Comparison of ENCODE assay signal across 12 mouse cellular contexts in genomic region chr2:154209112-154209511, GRCm38 (mm10). TPM values are rescaled to one million over a fixed set of nuclear protein-coding genes. Genes with fewer than 3 reads are reported as not detected.
DNase-seq lines count a peak whose midpoint lies in the region; TF ChIP-seq lines count a peak whose summit lies in the region.
"Had no signal": no experiment of that assay in that cellular context is flagged by ENCODE, and none has a peak within 500 bp of the region (broad histone marks: within the 10 kb centered on the region; RNA-seq: fewer than 3 reads in every experiment).

No protein-coding gene starts in this region.

- TF ChIP-seq POLR2A in kidney, adult 2 months (IDR thresholded peaks at IDR 0.05; ENCODE audit: low read depth, low read length), result no peak
- TF ChIP-seq POLR2A in thymus, adult 2 months (IDR thresholded peaks at IDR 0.05; ENCODE audit: control insufficient read depth, extremely low read depth, insufficient read depth, low read length, poor library complexity), result no peak

- no peaks in the 10 kb centered on the region for H3K27me3 ChIP-seq in kidney, adult 2 months (replicated peaks; ENCODE audit: control insufficient read depth, insufficient read depth, low read length)
- H3K27me3 ChIP-seq in thymus, adult 2 months (ENCODE audit: control insufficient read depth, insufficient read depth, low read length), result no peaks in the 10 kb centered on the region
- H3K27me3 ChIP-seq: hindbrain, embryonic 15.5 days had no signal

- WGBS in kidney, adult 2 months, result 14% methylated on average over 3 of the region's 3 CpGs
- WGBS in thymus, adult 2 months, result 8% methylated on average over 3 of the region's 3 CpGs

- 0 out of 2 replicates have a peak, but pooled peaks have one; percentile 26 for TF ChIP-seq CTCF in kidney, adult 2 months (conservative IDR thresholded peaks at IDR 0.05; ENCODE audit: insufficient read depth, insufficient read length, low read depth, low read length)
- no peak for TF ChIP-seq CTCF in thymus, adult 2 months (IDR thresholded peaks at IDR 0.05; ENCODE audit: borderline replicate concordance, control insufficient read depth, extremely low read depth, insufficient read depth, low read length, poor library complexity)

- H3K27ac ChIP-seq in kidney, adult 2 months (ENCODE audit: insufficient read depth, low read depth, low read length), result no peak overlapping the region
- H3K27ac ChIP-seq in thymus, adult 2 months (ENCODE audit: control insufficient read depth, insufficient read depth, low read length), result no peak overlapping the region
- H3K27ac ChIP-seq: forebrain, embryonic 10.5 days; hindbrain, embryonic 15.5 days had no signal

- H3K36me3 ChIP-seq in kidney, adult 2 months (ENCODE audit: control insufficient read depth, insufficient read depth, low read length), result no peaks in the 10 kb centered on the region
- H3K36me3 ChIP-seq in thymus, adult 2 months (ENCODE audit: control insufficient read depth, insufficient read depth, low read length), result no peaks in the 10 kb centered on the region
- H3K36me3 ChIP-seq: forebrain, embryonic 10.5 days; hindbrain, embryonic 15.5 days had no signal

- H3K4me3 ChIP-seq in kidney, adult 2 months (ENCODE audit: insufficient read depth, low read depth, low read length), result no peak overlapping the region
- no peak overlapping the region for H3K4me3 ChIP-seq in thymus, adult 2 months (ENCODE audit: control insufficient read depth, insufficient read depth, low read length)
- H3K4me3 ChIP-seq: forebrain, embryonic 10.5 days; hindbrain, embryonic 15.5 days had no signal

- DNase-seq in kidney, adult 2 months, result peak; percentile 8
- DNase-seq in kidney, adult 18-20 months, result no peak
- peak; percentile 8 for DNase-seq in thymus, postnatal 0 days (ENCODE audit: low spot score)
- no peak for DNase-seq in thymus, adult 2 months
- DNase-seq in c-Kit-positive CD71-positive TER-119-positive erythroid progenitor cells, embryonic 14.5 days (ENCODE audit: low spot score), result peak; percentile 10
- DNase-seq in gastrocnemius, postnatal 25 days, result no peak
- DNase-seq in adrenal gland, postnatal 4 days (ENCODE audit: low spot score in 2 of 2), result no peak
- DNase-seq in gastrocnemius, postnatal 10 days, result no peak

- H3K4me1 ChIP-seq in kidney, adult 2 months (ENCODE audit: control insufficient read depth, insufficient read depth, low read length), result no peaks in the 10 kb centered on the region
- no peaks in the 10 kb centered on the region for H3K4me1 ChIP-seq in thymus, adult 2 months (replicated peaks; ENCODE audit: control insufficient read depth, insufficient read depth, low read length)
- H3K4me1 ChIP-seq: forebrain, embryonic 10.5 days had no signal

RNA-seq across cellular contexts. Expression of gene Bpifb5, which starts 14.4 kb away (rescaled TPM):
- polyA plus RNA-seq in kidney, adult 2 months (2012; rRNA removed), result 0.10 and 0.16 TPM in 2 replicates
- polyA plus RNA-seq in thymus, postnatal 0 days (2015; fragmentation: Nextera tagmentation; extraction: Ambion mirVana), result 0.24 and 0.35 TPM in 2 replicates
- 0.40 and 0.65 TPM in 2 replicates for polyA plus RNA-seq in thymus, adult 2 months (2012; rRNA removed)
- not detected for total RNA-seq in gastrocnemius, postnatal 25 days (2021)
- total RNA-seq in adrenal gland, postnatal 4 days (2021), result not detected
- not detected for total RNA-seq in gastrocnemius, postnatal 10 days (2021)

RNA-seq across cellular contexts. Expression of gene Bpifb1, which starts 18.5 kb away (rescaled TPM):
- not detected in 2 replicates for polyA plus RNA-seq in kidney, adult 2 months (2012; rRNA removed)
- 1.2 and 1.5 TPM in 2 replicates for polyA plus RNA-seq in thymus, postnatal 0 days (2015; fragmentation: Nextera tagmentation; extraction: Ambion mirVana)
- polyA plus RNA-seq in thymus, adult 2 months (2012; rRNA removed), result 1.4 and 1.5 TPM in 2 replicates
- not detected for total RNA-seq in gastrocnemius, postnatal 25 days (2021)
- total RNA-seq in adrenal gland, postnatal 4 days (2021), result under 1 TPM; 0.11 to 0.25 TPM
- total RNA-seq in gastrocnemius, postnatal 10 days (2021), result not detected
- polyA plus RNA-seq: forebrain, embryonic 10.5 days; limb, embryonic 11.5 days had no signal

RNA-seq across cellular contexts. Expression of gene Bpifa5, which starts 46.7 kb away (rescaled TPM):
- not detected in 2 replicates for polyA plus RNA-seq in kidney, adult 2 months (2012; rRNA removed)
- polyA plus RNA-seq in thymus, postnatal 0 days (2015; fragmentation: Nextera tagmentation; extraction: Ambion mirVana), result 0.46 and 0.54 TPM in 2 replicates
- polyA plus RNA-seq in thymus, adult 2 months (2012; rRNA removed), result 1.3 and 1.6 TPM in 2 replicates
- total RNA-seq in gastrocnemius, postnatal 25 days (2021), result not detected
- total RNA-seq in adrenal gland, postnatal 4 days (2021), result not detected
- total RNA-seq in gastrocnemius, postnatal 10 days (2021), result not detected
- polyA plus RNA-seq: forebrain, embryonic 10.5 days; hindbrain, embryonic 15.5 days; limb, embryonic 11.5 days; stomach, embryonic 14.5 days had no signal

RNA-seq across cellular contexts. Expression of gene Bpifb9a, which starts 48.5 kb away (rescaled TPM):
- not detected in 2 replicates for polyA plus RNA-seq in kidney, adult 2 months (2012; rRNA removed)
- polyA plus RNA-seq in thymus, postnatal 0 days (2015; fragmentation: Nextera tagmentation; extraction: Ambion mirVana), result 0.18 and 0.28 TPM in 2 replicates
- 0.11 and 0.14 TPM in 2 replicates for polyA plus RNA-seq in thymus, adult 2 months (2012; rRNA removed)
- total RNA-seq in gastrocnemius, postnatal 25 days (2021), result not detected
- total RNA-seq in adrenal gland, postnatal 4 days (2021), result not detected
- not detected for total RNA-seq in gastrocnemius, postnatal 10 days (2021)
- polyA plus RNA-seq: forebrain, embryonic 10.5 days; hindbrain, embryonic 15.5 days; limb, embryonic 11.5 days; stomach, embryonic 14.5 days had no signal

Comparison
In these comparisons a context has a peak if more than half of its experiments do, and no peak if none do; other contexts are left out.
1. DNase-seq: peak in kidney, adult 2 months (single experiment), thymus, postnatal 0 days (single experiment) and c-Kit-positive CD71-positive TER-119-positive erythroid progenitor cells, embryonic 14.5 days (single experiment); none in kidney, adult 18-20 months (single experiment), thymus, adult 2 months (single experiment), gastrocnemius, postnatal 25 days (single experiment), adrenal gland, postnatal 4 days (0 of 2) and gastrocnemius, postnatal 10 days (single experiment).